Mouse (Mus musculus): Measurements from ENCODE around the gene Ccdc186.
"Not testable (repeated sequence)": the region's sequence is repeated elsewhere in the genome, so short reads cannot be mapped to it uniquely, and the experiment has no call there.

Gene Ccdc186

DNA sequence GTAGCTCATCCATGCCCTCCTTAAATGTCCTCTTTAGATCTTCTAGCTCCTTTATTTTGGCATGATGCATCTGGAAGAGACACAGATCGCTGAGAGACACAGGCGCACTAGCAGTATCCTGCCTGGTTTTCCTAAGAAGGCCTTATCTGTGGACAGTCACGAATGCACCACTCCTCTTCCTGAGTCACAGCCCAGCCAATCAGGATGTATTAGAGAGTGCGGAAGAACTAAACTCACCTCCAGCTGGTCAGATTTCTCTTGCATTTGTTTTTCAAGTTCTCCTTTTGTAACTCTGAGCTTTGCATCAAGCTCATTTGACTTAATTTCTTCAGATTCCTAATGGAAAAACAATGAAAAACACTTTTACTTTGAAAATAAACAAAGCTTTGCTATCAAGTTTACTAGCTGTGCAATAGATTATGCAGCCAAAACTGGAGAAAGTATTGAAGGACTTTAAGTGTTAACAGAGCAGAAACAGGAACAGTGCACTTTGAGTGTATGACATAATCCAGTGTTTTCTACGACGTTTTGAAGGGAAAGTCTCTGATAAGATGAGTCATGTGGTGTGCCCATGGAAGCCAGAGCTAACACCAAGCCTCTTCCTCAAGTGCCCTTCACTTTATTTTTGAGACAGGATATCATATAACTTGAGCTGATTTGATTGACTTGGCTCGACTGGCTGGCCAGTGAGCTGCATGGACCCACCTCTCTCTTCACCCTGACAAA is 20.9 kb downstream of the Ccdc186 start:
- no peak for DNase-seq

DNA sequence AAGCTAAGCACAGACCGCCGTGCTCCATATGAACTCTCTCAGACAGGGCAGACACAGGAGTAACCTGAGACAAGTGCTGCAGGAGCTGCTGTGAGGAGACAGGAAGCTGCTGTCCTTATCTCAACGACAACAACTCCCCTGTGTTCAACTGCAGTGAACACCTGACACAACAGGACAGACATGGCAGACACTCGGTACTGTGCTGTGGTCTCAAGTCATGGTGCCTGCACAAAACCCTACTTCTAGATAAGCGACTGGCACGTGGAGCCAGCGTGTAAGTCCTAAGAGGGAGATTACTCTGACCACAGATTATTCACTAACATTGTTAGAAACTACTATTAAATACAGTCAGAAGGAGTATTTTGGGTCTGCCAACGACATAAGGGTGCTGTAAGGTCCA is 21.8 kb downstream of the Ccdc186 start:
- no peak for DNase-seq

DNA sequence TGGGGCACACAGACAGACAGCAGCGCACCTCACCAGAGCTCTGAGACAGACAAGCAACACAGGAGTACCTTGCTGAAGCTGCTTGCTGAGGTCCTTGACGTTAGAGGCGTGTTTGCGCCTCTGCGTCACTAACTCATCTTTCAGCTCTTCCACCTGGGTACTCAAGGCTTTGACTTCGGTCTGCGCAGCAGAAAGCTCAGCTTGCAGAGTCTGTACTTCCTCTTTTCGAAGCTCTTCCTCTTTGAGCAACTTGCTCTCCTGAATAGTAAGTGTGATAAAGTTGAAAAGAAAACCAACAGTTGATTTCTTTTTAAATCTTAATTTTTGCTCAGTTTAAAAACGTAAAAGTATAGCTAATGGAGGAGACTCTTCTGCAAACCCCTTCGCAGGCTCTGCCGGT is 24.6 kb downstream of the Ccdc186 start:
- no peak for DNase-seq

DNA sequence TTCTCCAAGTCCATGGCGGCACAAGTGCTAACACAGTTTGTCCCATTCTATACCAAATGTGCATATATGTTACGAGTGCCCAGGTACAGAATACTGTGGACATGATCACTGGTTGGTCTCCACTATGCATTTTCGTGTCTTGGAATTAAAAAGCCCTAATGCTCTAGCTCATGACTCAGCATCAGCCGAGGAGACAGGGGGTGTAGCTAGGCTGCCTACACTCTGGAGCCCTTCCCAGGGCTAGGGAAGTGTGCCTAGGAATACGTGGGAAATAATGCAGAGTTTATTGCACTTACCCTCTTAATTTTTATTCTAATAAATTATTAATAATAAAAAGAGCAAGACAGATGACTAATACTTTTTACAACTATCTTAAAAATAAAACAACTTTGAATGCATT is 33.0 kb downstream of the Ccdc186 start:
- DNase-seq = no peak

DNA sequence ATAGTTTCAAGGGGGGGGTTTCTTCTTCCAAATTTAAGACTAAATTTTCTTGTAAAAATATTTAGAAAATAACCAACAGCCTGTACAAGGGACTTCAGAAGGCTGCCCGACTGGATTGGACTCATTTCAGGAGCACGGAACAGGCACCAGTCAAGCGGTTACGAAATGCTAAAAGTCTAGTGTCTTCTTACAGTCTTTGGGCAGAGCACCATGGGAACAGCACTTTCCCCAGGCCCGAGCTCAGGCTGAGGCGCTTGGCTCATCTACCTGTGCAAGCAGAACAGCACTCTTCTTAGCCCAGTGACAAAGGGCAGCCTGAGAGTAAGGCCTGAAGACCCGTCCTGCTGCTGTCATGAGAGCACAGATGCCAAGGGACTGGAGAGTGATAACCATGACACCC is 34.1 kb downstream of the Ccdc186 start:
- DNase-seq = no peak

DNA sequence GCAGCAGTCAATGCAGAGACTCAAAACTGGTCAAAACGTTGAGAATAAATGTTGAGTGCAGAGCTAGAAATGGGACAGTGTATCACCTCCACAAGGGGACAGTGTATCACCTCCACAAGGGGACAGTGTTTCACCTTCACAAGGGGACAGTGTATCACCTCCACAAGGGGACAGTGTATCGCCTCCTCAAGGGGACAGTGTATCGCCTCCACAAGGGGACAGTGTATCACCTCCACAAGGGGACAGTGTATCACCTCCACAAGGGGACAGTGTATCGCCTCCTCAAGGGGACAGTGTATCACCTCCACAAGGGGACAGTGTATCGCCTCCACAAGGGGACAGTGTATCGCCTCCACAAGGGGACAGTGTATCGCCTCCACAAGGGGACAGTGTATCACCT is 43.5 kb downstream of the Ccdc186 start:
- DNase-seq = not testable (repeated sequence)

DNA sequence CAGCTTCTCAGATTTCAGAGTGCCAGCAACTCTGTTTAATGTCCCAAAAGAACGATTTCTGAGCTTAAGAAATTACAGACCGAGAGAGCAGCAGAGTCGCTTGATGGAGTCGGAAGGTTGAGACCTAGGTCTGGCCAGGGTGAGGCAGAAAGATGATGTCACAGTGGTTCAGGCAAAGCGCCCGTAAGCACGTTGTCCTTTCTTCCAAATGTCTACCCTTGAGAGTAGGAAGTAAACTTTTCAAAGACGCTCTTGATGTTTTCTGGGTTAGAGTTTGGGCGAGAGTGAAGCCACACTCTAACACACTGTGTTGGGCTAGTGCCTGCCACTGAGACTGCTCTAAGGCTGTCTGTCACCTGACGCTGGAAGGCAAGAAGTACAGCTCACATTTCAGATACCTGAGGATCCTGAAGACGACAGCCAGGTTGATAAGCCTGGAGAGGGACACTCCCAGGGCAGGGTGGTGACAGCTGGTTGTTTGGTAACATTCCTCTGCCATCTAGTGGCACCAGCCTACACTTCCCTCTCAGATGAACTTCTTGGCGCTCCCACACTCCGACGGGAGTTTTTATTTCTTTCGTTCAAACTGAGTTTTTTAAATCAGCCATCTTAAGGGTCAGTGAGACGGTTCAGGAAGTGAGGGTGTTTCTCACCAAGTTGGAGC is 45.1 kb downstream of the Ccdc186 start:
- DNase-seq = peak; percentile 68 to 74

DNA sequence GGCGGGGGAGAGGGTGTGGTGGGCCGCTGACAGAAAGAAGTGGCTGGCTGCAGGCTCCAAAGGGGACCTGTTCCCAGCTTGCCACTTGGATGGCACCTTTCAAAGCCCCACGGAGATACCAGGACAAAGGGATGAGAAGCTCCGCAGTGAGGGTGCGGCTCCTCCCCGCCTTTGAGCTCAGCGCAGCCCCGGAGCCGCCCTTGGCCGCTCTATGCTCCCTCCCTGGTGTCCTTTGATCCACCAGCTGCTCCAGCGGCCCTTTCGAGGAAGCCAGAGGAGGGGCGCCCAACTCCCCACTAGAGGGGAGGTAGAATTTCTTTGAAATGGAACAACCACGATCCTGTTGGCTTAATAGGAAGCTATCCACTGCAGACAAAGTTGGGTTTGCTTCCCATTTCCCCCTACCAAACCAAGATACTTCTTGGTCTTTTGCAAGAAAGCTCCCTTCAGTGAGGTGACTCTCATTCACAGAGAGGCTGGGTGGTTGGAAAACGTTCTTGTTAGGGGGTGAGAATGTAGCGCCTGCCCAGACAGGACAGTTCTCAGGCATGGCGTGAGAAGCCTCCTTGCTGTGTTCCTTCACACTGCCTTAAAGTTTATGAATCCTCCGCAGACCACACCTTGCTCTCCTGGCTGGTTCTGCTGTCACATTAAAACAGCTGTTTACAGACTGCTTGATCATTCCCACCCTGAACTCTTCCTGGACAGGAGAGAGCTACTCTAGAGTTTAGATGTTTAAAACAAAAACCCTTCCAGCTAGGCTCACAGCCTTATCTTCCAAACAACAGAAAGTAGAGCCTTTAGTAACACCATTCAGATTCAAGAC is 45.9 kb downstream of the Ccdc186 start:
- DNase-seq = no peak

DNA sequence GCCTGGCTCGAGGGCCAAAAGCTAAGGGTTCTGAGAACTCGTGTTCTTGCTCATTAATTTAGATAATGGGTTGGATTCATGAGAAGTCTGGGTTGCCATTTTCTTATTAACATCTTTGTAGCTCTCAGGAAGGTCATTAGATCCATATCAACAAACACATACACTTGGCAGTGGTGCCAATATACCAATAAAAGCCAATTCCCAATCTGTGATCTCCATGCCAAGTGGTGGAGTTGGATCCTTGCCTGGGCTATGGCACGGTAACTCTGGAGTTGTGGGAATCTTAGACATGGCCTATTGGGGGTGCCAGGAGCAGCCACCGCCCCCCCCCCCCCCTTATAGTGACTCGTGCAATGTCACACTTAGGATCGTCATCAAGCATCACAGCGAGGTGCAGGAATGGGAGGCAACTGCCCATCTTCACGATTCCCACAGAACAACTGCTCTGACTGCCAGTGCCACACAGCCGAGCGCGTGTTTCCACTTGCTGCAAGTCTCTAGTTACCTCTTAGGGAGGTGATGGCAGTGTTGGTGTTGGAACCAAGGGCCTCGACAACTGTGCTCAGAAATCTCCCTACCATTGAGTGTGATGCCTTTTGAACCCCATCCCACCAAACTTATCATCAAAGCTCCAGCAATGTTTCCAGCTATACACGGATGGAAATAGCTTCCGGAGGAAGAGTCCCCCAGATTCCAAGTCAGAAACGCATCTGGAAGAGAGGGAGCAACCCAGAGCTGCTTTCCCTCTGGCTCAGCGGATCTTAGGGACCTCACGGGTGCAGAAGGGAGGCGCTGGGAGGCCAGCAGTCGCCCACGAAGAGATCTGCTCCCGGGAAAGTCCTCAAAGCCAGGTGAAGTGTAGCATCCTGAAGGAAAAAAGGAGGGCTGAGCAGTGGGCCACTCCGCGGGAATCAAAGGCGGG is 46.8 kb downstream of the Ccdc186 start:
- DNase-seq = peak in 1 of 2 experiments; percentile 20

DNA sequence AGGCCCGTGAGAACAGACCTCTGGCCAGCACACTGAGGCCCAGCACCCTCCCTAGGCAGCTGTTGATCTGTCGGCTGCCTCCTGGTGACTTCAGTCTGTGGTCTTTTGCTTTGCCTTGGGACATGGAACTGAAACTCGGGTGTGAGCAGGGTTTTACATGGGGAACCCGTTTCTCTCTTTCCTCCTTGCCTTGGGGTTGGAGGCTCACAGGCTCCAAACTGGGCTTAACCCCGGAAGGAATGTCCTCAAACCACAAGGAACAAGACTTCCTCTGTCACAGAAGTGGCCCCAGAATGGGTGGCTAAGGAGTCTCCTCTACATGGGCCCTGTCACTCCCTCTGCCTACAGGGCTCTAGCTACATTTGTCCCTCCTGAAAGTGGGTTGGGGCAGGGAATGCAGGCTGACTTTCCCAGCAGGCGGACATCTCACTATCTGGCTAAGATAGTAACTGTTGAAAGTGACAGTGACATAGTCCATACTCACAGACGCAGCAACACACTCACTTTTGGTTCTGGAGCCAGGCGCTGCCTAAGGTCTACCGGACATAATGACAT is 47.5 kb downstream of the Ccdc186 start:
- DNase-seq = no peak

DNA sequence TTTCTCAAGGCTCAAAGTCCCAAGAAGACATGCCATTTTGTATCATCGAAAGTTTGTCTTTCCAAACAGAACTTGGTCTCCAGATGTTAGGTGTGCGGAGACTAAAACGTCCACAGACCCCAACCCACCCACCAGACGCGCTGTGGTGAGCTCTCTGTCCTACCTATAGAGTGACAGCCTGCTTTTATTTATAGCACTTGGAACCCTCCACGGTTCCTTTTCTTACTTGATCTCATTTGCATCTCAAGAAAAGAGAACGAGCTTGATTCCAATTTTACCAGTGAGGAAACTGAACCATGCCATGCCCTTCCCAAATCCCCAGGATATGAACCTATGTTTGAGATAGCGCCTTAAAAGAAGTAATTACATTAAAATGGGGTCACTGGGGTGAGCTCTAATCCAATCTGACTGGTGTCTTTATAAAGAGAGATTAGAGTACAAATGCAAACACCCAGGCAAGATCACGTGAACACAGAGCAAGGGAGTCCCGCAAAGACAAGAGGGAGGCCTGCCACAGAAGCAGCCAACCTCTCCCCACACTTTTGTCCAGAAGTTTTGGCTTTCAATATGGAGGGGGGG is 48.5 kb downstream of the Ccdc186 start:
- no peak for DNase-seq

DNA sequence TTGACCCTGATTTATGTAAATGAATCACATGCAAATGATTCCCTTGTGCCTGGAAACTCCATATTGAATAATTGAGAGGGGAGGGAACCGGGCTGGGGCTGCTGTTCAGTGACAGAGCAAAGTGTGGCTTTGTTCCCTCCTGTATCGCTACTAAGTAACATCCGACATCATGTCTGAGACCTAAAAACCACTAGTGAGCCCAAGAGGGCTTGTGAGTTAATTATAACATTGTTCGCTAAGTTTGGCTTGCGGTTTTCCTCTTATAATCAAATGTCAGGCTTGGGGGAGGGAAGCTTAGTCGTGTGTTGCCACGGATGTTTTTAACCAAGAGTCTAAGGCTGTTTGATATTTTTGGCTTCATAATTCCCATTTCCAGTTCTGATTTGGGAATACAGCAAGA is 49.8 kb downstream of the Ccdc186 start:
- DNase-seq = no peak

DNA sequence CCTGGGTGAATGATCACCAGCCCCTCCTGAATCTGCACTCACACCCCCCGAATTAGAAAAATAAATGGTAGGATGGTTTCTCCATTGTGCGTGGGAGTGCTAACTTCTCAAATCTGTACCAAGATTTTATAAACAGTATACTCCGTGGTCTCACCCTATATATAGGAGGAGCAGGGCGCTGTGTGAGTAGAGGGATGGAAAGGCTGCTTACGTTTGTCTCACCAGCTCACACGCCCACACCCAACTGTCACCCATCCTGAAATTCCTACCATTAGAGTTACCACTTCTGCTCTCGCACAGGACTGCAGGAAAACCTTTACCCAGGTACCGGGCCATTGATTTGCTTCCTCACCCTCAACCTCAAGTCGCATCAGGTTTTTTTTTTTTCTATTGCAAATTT is 53.0 kb downstream of the Ccdc186 start:
- no peak for DNase-seq

DNA sequence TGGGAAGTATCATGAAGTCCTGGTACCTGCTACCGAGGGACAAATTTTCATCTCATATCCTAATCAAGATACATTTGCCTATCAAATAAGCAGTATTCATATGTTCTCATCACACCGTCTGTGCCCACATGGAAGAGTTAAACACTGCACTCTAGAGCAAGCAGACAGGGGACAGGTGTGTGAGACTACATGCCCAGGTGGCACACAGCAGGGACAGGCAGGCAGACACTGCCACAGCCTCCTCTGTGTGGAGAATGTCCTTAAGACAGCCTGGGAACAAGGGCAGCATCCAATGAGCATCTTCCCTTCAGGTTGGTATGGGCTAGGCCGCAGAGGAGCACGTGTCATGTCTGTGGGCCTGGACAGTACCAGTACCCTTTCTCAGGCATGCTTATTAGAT is 59.3 kb downstream of the Ccdc186 start:
- peak; percentile 48 to 62 for DNase-seq

DNA sequence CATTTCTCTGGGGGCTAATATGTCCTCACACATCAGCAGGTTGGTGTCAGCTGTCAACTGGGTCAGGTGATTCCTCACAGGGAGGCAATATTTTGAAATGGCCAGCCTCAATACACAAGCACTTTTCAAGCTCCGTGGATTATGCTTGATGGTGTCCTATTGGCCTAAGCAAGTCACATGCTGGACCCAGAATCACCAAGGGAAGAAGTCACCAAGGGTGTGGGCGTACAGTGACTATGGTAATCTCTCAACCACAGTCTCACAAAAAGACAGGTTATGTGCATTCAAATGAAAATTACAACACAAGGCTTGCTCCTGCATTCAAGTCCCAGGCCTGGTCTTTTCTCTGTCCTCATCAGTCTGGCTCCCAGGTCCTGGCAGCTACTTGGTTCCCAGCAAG is 60.3 kb downstream of the Ccdc186 start:
- no peak for DNase-seq

DNA sequence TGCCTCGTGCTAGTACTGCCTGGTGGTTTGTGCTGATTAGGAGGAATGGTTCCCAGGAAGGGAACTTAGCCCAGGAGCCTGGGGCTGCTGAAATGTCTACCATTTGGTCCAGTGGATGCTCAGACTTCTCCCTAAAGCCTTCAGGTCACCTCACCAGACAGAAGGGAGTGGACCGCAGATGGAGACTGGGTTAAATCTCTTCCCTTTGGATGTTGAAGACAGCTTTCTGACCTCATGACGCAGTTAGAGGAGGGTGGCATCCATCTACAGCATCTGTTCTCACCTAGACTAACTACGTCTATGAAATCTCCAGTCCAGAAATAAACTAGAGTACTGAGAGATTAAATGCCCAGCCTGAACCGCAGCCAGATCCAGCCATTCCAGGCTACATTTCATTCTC is 60.9 kb downstream of the Ccdc186 start:
- no peak for DNase-seq

DNA sequence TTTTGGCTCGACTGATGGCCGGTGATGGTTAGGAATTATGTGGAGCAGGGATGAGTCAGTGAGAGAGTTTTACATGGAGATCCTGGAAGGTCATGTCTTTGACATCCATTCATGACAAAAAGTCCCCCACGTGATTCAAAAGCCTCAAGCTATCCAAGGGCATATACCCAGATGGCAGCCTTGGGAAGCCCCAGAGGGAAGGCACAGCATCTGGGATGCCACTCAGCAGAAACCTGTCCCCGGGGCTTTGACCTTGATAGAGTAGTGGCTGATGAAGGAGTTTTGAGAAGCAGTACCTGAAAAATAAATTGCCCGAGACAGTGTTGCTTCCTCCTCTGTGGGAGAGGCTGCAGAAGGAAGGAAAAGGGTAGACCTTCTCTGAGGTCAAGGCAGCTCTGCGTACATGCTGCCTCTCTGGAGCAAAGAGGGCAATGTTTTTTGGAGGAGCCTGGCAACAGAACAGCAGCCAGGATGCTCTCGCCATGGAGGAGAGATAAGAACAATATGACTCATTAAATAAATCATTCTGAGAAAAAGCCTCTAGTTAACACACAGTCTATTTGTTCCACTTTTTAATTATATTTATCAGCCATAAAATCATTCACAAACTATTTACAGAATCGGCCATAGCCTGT is 61.6 kb downstream of the Ccdc186 start:
- DNase-seq = no peak

DNA sequence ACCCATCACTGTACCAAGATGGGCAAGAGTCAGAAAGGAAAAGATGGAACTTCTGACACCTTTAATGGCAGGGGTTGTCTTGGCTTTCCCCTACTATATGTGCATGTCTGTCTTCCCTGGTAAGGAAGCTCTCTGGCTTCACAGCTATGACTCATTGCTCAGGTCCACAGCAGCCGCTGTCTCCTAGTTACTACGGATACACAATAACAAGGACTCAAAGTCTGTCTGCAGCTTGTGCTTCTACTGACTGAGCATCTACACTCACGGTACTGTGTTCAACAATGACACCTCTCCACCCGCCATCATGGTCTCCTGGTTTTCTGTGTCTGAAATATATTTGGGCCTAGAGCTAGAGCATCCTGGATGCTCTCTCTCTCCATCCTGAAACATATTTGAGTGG is 62.2 kb downstream of the Ccdc186 start:
- no peak for DNase-seq

DNA sequence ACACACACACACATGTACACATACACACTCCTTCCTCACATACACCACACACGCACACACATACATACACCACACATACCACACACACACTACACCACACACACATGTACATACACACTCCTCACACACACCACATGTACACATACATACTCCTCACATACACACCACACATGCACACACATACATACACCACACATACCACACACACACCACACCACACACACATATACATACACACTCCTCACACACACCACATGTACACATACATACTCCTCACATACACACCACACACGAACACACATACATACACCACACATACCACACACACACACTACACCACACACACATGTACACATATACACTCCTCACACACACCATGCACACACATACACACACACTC is 63.7 kb downstream of the Ccdc186 start:
- DNase-seq = no peak

DNA sequence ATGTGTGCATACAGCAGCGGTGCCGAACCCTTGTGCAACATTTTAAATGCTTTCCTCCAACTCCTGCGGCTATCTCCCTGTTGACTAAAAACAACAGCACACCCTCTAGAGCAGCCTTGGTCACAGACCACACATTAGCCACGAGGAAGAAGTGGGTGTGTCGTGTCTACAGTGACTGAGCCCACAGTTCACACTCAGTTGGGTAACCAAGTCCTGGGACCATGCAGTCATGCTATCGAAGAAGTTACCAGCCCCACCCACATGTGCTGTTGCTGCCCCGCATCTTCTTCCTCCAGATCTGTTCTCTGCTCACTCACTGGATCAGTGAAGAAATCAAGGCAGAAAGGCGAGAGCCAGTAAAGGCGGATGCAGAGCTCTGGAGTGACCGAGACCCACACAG is 65.6 kb downstream of the Ccdc186 start:
- no peak for DNase-seq

DNA sequence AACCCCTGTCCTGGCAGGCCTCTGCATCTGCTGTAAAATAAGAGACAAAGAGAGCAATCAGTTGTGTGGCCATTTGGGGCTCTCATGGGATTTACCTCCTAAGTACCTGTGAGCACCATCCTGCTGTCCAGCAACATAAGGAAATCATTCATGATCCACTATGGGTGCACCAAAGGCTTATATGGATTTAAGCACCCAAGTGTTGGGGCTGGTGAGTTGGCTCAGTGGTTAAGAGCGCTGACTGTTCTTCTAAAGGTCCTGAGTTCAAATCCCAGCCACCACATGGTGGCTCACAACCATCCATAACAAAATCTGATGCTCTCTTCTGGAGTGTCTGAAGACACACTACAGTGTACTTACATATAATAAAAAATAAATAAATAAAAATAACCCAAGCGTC is 67.5 kb downstream of the Ccdc186 start:
- DNase-seq = not testable (repeated sequence)

DNA sequence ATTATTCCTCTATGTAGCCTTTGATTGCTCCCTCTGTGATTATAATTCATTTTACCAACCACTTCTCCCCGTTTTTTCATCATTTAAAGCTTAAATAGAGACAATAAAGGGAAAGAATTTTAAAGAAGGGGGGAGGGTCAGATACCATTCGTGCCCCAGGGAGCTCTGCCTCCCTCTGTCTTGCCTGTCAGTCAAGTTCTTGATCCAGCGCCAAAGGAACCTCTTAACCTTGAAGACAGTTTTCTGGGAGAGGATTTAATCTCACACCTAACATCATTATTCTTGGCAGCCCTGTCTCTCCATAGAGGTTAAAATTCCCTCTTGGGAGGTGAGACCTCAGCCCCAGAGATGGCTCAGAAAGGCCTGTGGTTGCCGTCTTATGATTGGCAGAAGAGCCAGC is 71.3 kb downstream of the Ccdc186 start:
- DNase-seq = no peak

All from cerebellum, postnatal 14 days (tissue).